In genomic region chr3:51787945-51788344, GRCm38 (mm10) we compare ENCODE assay signal across 10 mouse cellular contexts.
DNase-seq lines count a peak whose midpoint lies in the region; ATAC-seq lines count a peak whose summit lies in the region.
"Had no signal": no experiment of that assay in that cellular context is flagged by ENCODE, and none has a peak within 500 bp of the region (broad histone marks: within the 10 kb centered on the region; RNA-seq: fewer than 3 reads in every experiment).

No protein-coding gene starts in this region.

- no peak overlapping the region for H3K4me2 ChIP-seq in hindbrain, embryonic 16.5 days (ENCODE audit: low read length)
- no peak overlapping the region for H3K4me2 ChIP-seq in forebrain, embryonic 13.5 days
- H3K4me2 ChIP-seq in midbrain, embryonic 14.5 days (ENCODE audit: low read length): no peak overlapping the region; the same call in 1 of the 2 replicates

- H3K36me3 ChIP-seq in hindbrain, embryonic 10.5 days: no peaks in the 10 kb centered on the region; the same call in 1 of the 2 replicates
- H3K36me3 ChIP-seq in hindbrain, embryonic 16.5 days (ENCODE audit: control insufficient read depth, insufficient read depth, low read length): no peaks in the 10 kb centered on the region
- H3K36me3 ChIP-seq in forebrain, embryonic 13.5 days (ENCODE audit: poor library complexity, severe bottlenecking): no peaks in the 10 kb centered on the region
- H3K36me3 ChIP-seq in midbrain, embryonic 14.5 days (ENCODE audit: control insufficient read depth, insufficient read depth, low read length): no peaks in the 10 kb centered on the region
- H3K36me3 ChIP-seq: intestine, embryonic 15.5 days had no signal

- H3K9me3 ChIP-seq in hindbrain, embryonic 10.5 days: no peaks in the 10 kb centered on the region
- no peaks in the 10 kb centered on the region for H3K9me3 ChIP-seq in hindbrain, embryonic 16.5 days (ENCODE audit: control insufficient read depth, low read length)
- H3K9me3 ChIP-seq in forebrain, embryonic 13.5 days (replicated peaks): no peaks in the 10 kb centered on the region
- H3K9me3 ChIP-seq in midbrain, embryonic 14.5 days (ENCODE audit: control insufficient read depth, low read length): no peaks in the 10 kb centered on the region
- H3K9me3 ChIP-seq: intestine, embryonic 15.5 days had no signal

- ATAC-seq in hindbrain, embryonic 16.5 days: no peak
- no peak for ATAC-seq in forebrain, embryonic 13.5 days
- ATAC-seq in midbrain, embryonic 14.5 days (ENCODE audit: low FRiP score, low TSS enrichment): no peak

- no peaks in the 10 kb centered on the region for H3K27me3 ChIP-seq in hindbrain, embryonic 10.5 days (ENCODE audit: insufficient read depth, poor library complexity, severe bottlenecking)
- H3K27me3 ChIP-seq in hindbrain, embryonic 16.5 days (replicated peaks; ENCODE audit: control insufficient read depth, insufficient read depth, low read length): no peaks in the 10 kb centered on the region
- H3K27me3 ChIP-seq in forebrain, embryonic 13.5 days: no peaks in the 10 kb centered on the region
- H3K27me3 ChIP-seq in midbrain, embryonic 14.5 days (ENCODE audit: control insufficient read depth, insufficient read depth, low read length): no peaks in the 10 kb centered on the region
- H3K27me3 ChIP-seq: CH12.LX; intestine, embryonic 15.5 days had no signal

- H3K4me1 ChIP-seq in hindbrain, embryonic 10.5 days (replicated peaks): peaks cover 64% of the 10 kb centered on the region
- peaks cover 17% of the 10 kb centered on the region for H3K4me1 ChIP-seq in hindbrain, embryonic 16.5 days (ENCODE audit: control insufficient read depth, insufficient read depth, low read depth, low read length)
- peaks cover 24% of the 10 kb centered on the region for H3K4me1 ChIP-seq in forebrain, embryonic 13.5 days
- peaks cover 26% of the 10 kb centered on the region for H3K4me1 ChIP-seq in midbrain, embryonic 14.5 days (ENCODE audit: control insufficient read depth, insufficient read depth, low read length)

- DNase-seq in hindbrain, embryonic 10.5 days (ENCODE audit: low spot score): no peak
- DNase-seq in R1 (ENCODE audit: low read depth, low spot score): peak; percentile 26
- no peak for DNase-seq in midbrain, embryonic 14.5 days
- no peak for DNase-seq in adrenal gland, postnatal 4 days (ENCODE audit: low spot score in 2 of 2)
- no peak for DNase-seq in adrenal gland, adult (ENCODE audit: inconsistent age in 2 of 2, low spot score in 1 of 2)
- DNase-seq in MN1 (ENCODE audit: low spot score): no peak

- 94% methylated on average over 2 of the region's 2 CpGs for WGBS in hindbrain, embryonic 10.5 days
- WGBS in hindbrain, embryonic 16.5 days: 98% methylated on average over 2 of the region's 2 CpGs
- 95% methylated on average over 2 of the region's 2 CpGs for WGBS in forebrain, embryonic 13.5 days
- 98% methylated on average over 2 of the region's 2 CpGs for WGBS in midbrain, embryonic 14.5 days

- peak overlapping the region; percentile 45; the same call in 1 of the 2 replicates for H3K4me3 ChIP-seq in hindbrain, embryonic 10.5 days
- no peak overlapping the region for H3K4me3 ChIP-seq in hindbrain, embryonic 16.5 days (ENCODE audit: low read length)
- H3K4me3 ChIP-seq in forebrain, embryonic 13.5 days: no peak overlapping the region
- H3K4me3 ChIP-seq in midbrain, embryonic 14.5 days (replicated peaks; ENCODE audit: low read depth, low read length): no peak overlapping the region

- H3K9ac ChIP-seq in hindbrain, embryonic 16.5 days (ENCODE audit: low read depth, low read length): no peak overlapping the region
- H3K9ac ChIP-seq in forebrain, embryonic 13.5 days: no peak overlapping the region
- no peak overlapping the region for H3K9ac ChIP-seq in midbrain, embryonic 14.5 days (replicated peaks; ENCODE audit: low read length)
- H3K9ac ChIP-seq: intestine, embryonic 15.5 days had no signal

- peak overlapping the region; percentile 94 for H3K27ac ChIP-seq in hindbrain, embryonic 10.5 days
- no peak overlapping the region for H3K27ac ChIP-seq in hindbrain, embryonic 16.5 days (ENCODE audit: low read depth, low read length)
- H3K27ac ChIP-seq in forebrain, embryonic 13.5 days: peak overlapping the region; percentile 93; the same call in 1 of the 2 replicates
- peak overlapping the region; percentile 94 for H3K27ac ChIP-seq in midbrain, embryonic 14.5 days (replicated peaks; ENCODE audit: low read depth, low read length)
